ENCODE assay signal across 13 mouse cellular contexts in the genomic region with DNA sequence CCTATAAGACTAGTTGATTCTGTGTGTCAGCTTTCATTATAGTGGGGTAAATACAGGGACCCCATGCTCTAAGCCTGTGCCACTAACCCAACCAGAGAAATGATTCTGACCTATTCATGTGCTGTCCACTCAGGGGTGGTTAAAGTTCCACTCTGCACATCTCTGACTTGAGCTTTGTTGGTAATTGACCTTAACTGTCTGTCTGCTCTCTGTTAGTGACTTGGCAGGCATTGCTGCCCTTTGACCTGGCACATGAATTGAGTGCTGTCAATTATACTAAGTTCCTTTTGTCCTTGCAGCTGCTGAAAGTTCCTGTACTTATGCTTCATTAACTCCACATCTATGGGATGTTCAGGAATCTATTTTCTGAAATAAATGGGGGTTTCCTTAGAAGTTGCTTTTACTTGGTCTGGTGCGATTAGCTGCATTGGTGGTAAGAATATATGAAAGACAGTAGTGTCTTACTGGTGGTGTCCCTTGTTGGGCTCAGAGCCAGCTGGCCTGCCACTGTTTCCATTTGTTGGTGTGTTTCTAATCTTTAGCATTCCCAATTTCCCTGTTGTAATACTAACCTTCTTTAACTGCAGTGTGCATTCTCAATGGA.
DNase-seq lines count a peak whose midpoint lies in the region; ATAC-seq lines count a peak whose summit lies in the region.
"Had no signal": no experiment of that assay in that cellular context is flagged by ENCODE, and none has a peak within 500 bp of the region (broad histone marks: within the 10 kb centered on the region; RNA-seq: fewer than 3 reads in every experiment).

No protein-coding gene starts in this region.

- peaks cover 10% of the 10 kb centered on the region for H3K4me1 ChIP-seq in midbrain, embryonic 10.5 days
- H3K4me1 ChIP-seq in midbrain, embryonic 16.5 days (ENCODE audit: control insufficient read depth, insufficient read depth, low read length) = no peaks in the 10 kb centered on the region
- H3K4me1 ChIP-seq in hindbrain, embryonic 16.5 days (ENCODE audit: control insufficient read depth, insufficient read depth, low read depth, low read length) = no peaks in the 10 kb centered on the region
- no peaks in the 10 kb centered on the region for H3K4me1 ChIP-seq in neural tube, embryonic 14.5 days (ENCODE audit: control insufficient read depth, insufficient read depth, low read length)
- H3K4me1 ChIP-seq: embryonic facial prominence, embryonic 15.5 days; limb, embryonic 15.5 days had no signal

- 21% methylated on average over 1 of the region's 1 CpGs for WGBS in midbrain, embryonic 10.5 days
- 18% methylated on average over 1 of the region's 1 CpGs for WGBS in midbrain, embryonic 16.5 days
- 7% methylated on average over 1 of the region's 1 CpGs for WGBS in hindbrain, embryonic 16.5 days
- WGBS in neural tube, embryonic 14.5 days = 17% methylated on average over 1 of the region's 1 CpGs

- H3K4me3 ChIP-seq in midbrain, embryonic 10.5 days = no peak overlapping the region
- no peak overlapping the region for H3K4me3 ChIP-seq in midbrain, embryonic 16.5 days (ENCODE audit: low read depth, low read length)
- H3K4me3 ChIP-seq in hindbrain, embryonic 16.5 days (ENCODE audit: low read length) = no peak overlapping the region
- no peak overlapping the region for H3K4me3 ChIP-seq in neural tube, embryonic 14.5 days (ENCODE audit: low read depth, low read length)
- H3K4me3 ChIP-seq: embryonic facial prominence, embryonic 15.5 days; limb, embryonic 15.5 days had no signal

- H3K27me3 ChIP-seq in midbrain, embryonic 10.5 days (ENCODE audit: low read depth, poor library complexity, severe bottlenecking) = no peaks in the 10 kb centered on the region
- no peaks in the 10 kb centered on the region for H3K27me3 ChIP-seq in midbrain, embryonic 16.5 days (ENCODE audit: control insufficient read depth, insufficient read depth, low read depth, low read length)
- H3K27me3 ChIP-seq in hindbrain, embryonic 16.5 days (replicated peaks; ENCODE audit: control insufficient read depth, insufficient read depth, low read length) = no peaks in the 10 kb centered on the region
- H3K27me3 ChIP-seq in neural tube, embryonic 14.5 days (ENCODE audit: control insufficient read depth, insufficient read depth, low read length) = no peaks in the 10 kb centered on the region
- H3K27me3 ChIP-seq: embryonic facial prominence, embryonic 15.5 days; limb, embryonic 15.5 days had no signal

- no peak overlapping the region for H3K4me2 ChIP-seq in midbrain, embryonic 16.5 days (ENCODE audit: low read length)
- H3K4me2 ChIP-seq in hindbrain, embryonic 16.5 days (ENCODE audit: low read length) = no peak overlapping the region
- H3K4me2 ChIP-seq in neural tube, embryonic 14.5 days (ENCODE audit: low read depth, low read length) = no peak overlapping the region
- H3K4me2 ChIP-seq: embryonic facial prominence, embryonic 15.5 days; limb, embryonic 15.5 days had no signal

- no peak for ATAC-seq in midbrain, embryonic 16.5 days
- peak; percentile 64; the same call in 1 of the 2 replicates for ATAC-seq in hindbrain, embryonic 16.5 days
- ATAC-seq in neural tube, embryonic 14.5 days (ENCODE audit: low read depth) = peak; percentile 54; the same call in 1 of the 2 replicates

- no peaks in the 10 kb centered on the region for H3K36me3 ChIP-seq in midbrain, embryonic 10.5 days
- H3K36me3 ChIP-seq in midbrain, embryonic 16.5 days (ENCODE audit: control insufficient read depth, insufficient read depth, low read length) = no peaks in the 10 kb centered on the region
- H3K36me3 ChIP-seq in hindbrain, embryonic 16.5 days (ENCODE audit: control insufficient read depth, insufficient read depth, low read length) = no peaks in the 10 kb centered on the region
- H3K36me3 ChIP-seq in neural tube, embryonic 14.5 days (ENCODE audit: control insufficient read depth, insufficient read depth, low read length) = no peaks in the 10 kb centered on the region
- H3K36me3 ChIP-seq: embryonic facial prominence, embryonic 15.5 days; limb, embryonic 15.5 days had no signal

- peak; percentile 8 for DNase-seq in adrenal gland, postnatal 10 days
- DNase-seq in adrenal gland, adult 2 months = no peak
- DNase-seq in midbrain, embryonic 10.5 days (ENCODE audit: low spot score) = peak; percentile 18
- DNase-seq in layer of hippocampus, postnatal 25 days (ENCODE audit: extremely low spot score in 1 of 2, low spot score in 1 of 2) = no peak
- DNase-seq in thymus, postnatal 36 days = no peak
- DNase-seq: cerebellum, adult 2 months; lung, postnatal 14 days; thymus, adult 18-20 months had no signal

- no peak overlapping the region for H3K9ac ChIP-seq in midbrain, embryonic 16.5 days (ENCODE audit: low read depth, low read length)
- H3K9ac ChIP-seq in hindbrain, embryonic 16.5 days (ENCODE audit: low read depth, low read length) = no peak overlapping the region
- no peak overlapping the region for H3K9ac ChIP-seq in neural tube, embryonic 14.5 days (replicated peaks; ENCODE audit: low read depth, low read length)
- H3K9ac ChIP-seq: embryonic facial prominence, embryonic 15.5 days; limb, embryonic 15.5 days had no signal

- no peaks in the 10 kb centered on the region for H3K9me3 ChIP-seq in midbrain, embryonic 10.5 days (replicated peaks)
- no peaks in the 10 kb centered on the region for H3K9me3 ChIP-seq in midbrain, embryonic 16.5 days (replicated peaks; ENCODE audit: control insufficient read depth, low read length, poor library complexity, severe bottlenecking)
- H3K9me3 ChIP-seq in hindbrain, embryonic 16.5 days (ENCODE audit: control insufficient read depth, low read length) = no peaks in the 10 kb centered on the region
- H3K9me3 ChIP-seq in neural tube, embryonic 14.5 days (ENCODE audit: control insufficient read depth, low read length) = no peaks in the 10 kb centered on the region
- H3K9me3 ChIP-seq: embryonic facial prominence, embryonic 15.5 days; limb, embryonic 15.5 days had no signal

- H3K27ac ChIP-seq in midbrain, embryonic 10.5 days (replicated peaks) = no peak overlapping the region
- no peak overlapping the region for H3K27ac ChIP-seq in midbrain, embryonic 16.5 days (ENCODE audit: low read length)
- no peak overlapping the region for H3K27ac ChIP-seq in hindbrain, embryonic 16.5 days (ENCODE audit: low read depth, low read length)
- H3K27ac ChIP-seq in neural tube, embryonic 14.5 days (ENCODE audit: low read depth, low read length) = no peak overlapping the region
- H3K27ac ChIP-seq: embryonic facial prominence, embryonic 15.5 days; limb, embryonic 15.5 days had no signal

Comparison
In these comparisons a context has a peak if more than half of its experiments do, and no peak if none do; other contexts are left out.
1. DNase-seq: peak in adrenal gland, postnatal 10 days (single experiment) and midbrain, embryonic 10.5 days (single experiment); none in adrenal gland, adult 2 months (single experiment), layer of hippocampus, postnatal 25 days (0 of 2) and thymus, postnatal 36 days (0 of 2).